Mouse (Mus musculus) liver, adult 2 months (tissue): ENCODE results near the gene Eepd1.

ENCODE experiments used
- CTCF ChIP-seq: fragments of 200-500 bp; IDR thresholded peaks from 2 replicates; pipeline ENCODE4 v1.5.1; 2011; ENCODE audit warnings: low read depth, low read length, control low read depth
- POLR2A ChIP-seq: fragments of 200-500 bp; IDR thresholded peaks from 2 replicates; pipeline ENCODE4 v1.6.1; 2011; ENCODE audit warnings: low read length, control low read depth; ENCODE audit not compliant: insufficient read depth; ENCODE audit errors: extremely low read depth

GRCm38 (mm10) chr9:25532105-25532504 is 50.8 kb downstream of the Eepd1 start:
- TF ChIP-seq CTCF, result no peak
- no peak for TF ChIP-seq POLR2A
